Mouse (Mus musculus) myocyte (in vitro differentiated cells): Measurements from ENCODE around the gene Icam2.

Experiments
- CEBPB ChIP-seq: IDR thresholded peaks from 2 replicates; pipeline ENCODE4 v1.6.1; 2011; ENCODE audit warnings: mild to moderate bottlenecking, moderate library complexity; ENCODE audit not compliant: poor library complexity, insufficient read depth, severe bottlenecking
- E2F4 ChIP-seq: IDR thresholded peaks from one replicate; pipeline ENCODE4 v1.6.1; 2011; ENCODE audit warnings: mild to moderate bottlenecking, control low read depth, moderate library complexity; ENCODE audit not compliant: insufficient read depth
- MAX ChIP-seq: IDR thresholded peaks from one replicate; pipeline ENCODE4 v1.6.1; 2011; ENCODE audit warnings: low read depth, mild to moderate bottlenecking, control low read depth
- MYOD1 ChIP-seq, 3 experiments: IDR thresholded peaks; one replicate each; pipeline ENCODE4 v1.6.1; 2011; ENCODE audit warnings: control low read depth in 2 of 3, low read depth in 2 of 3, mild to moderate bottlenecking in 2 of 3, moderate library complexity in 1 of 3; ENCODE audit not compliant: insufficient read length in 2 of 3, control insufficient read depth in 1 of 3
- MYOG ChIP-seq, 3 experiments: IDR thresholded peaks; one replicate each; pipeline ENCODE4 v1.6.1; 2011; ENCODE audit warnings: control low read depth in 2 of 3, low read depth in 2 of 3, mild to moderate bottlenecking in 2 of 3; ENCODE audit not compliant: insufficient read length in 2 of 3, control insufficient read depth in 1 of 3, insufficient read depth in 1 of 3
- POLR2A ChIP-seq: IDR thresholded peaks from one replicate; pipeline ENCODE4 v1.6.1; 2011; ENCODE audit warnings: low read depth, mild to moderate bottlenecking, control low read depth, moderate library complexity; ENCODE audit not compliant: insufficient read length
- POLR2AphosphoS2 ChIP-seq: IDR thresholded peaks from one replicate; pipeline ENCODE4 v1.6.1; 2011; ENCODE audit warnings: low read depth, control low read depth; ENCODE audit not compliant: insufficient read length
- REST ChIP-seq: IDR thresholded peaks from one replicate; pipeline ENCODE4 v1.6.1; 2011; ENCODE audit warnings: mild to moderate bottlenecking, control low read depth, moderate library complexity; ENCODE audit not compliant: insufficient read depth, insufficient read length
- TCF12 ChIP-seq: IDR thresholded peaks from one replicate; pipeline ENCODE4 v1.6.1; 2011; ENCODE audit warnings: mild to moderate bottlenecking, control low read depth; ENCODE audit not compliant: poor library complexity, insufficient read depth, severe bottlenecking
- TCF3 ChIP-seq: IDR thresholded peaks from one replicate; pipeline ENCODE4 v1.6.1; 2011; ENCODE audit warnings: low read depth, control low read depth; ENCODE audit not compliant: insufficient read length
- USF1 ChIP-seq: IDR thresholded peaks from one replicate; pipeline ENCODE4 v1.6.1; 2011; ENCODE audit warnings: low read depth, mild to moderate bottlenecking, control low read depth, moderate library complexity

DNA sequence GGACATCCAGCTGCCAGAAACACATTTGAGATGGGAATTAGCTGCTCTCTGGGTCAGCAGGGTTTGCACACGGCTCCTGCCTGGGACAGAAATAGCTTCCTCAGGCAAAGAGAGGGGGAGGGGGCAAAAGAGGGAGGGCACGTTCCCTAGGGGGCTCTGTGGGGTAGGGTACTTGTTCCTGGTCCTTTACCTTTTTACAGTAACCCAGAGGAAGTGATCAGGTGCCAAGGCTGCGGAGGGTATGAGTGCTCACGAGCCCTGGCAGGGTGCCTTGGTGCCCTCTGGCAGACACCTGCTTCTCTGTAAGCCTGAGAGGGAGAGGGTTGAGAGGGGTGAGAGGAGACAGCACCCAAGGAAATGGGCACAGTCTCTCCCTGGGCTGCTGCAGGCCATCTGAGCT, 55.4 kb downstream of the Icam2 start:
- no peak for TF ChIP-seq POLR2A
- TF ChIP-seq TCF3: no peak
- TF ChIP-seq E2F4: no peak
- no peak for TF ChIP-seq TCF12
- peak in 1 of 3 experiments; percentile 75 for TF ChIP-seq MYOD1 (IDR thresholded peaks at IDR 0.05; ENCODE audit: control insufficient read depth in 1 of 3, insufficient read length in 2 of 3, low read depth in 2 of 3)
- TF ChIP-seq CEBPB: no peak
- TF ChIP-seq USF1: no peak
- TF ChIP-seq MYOG (IDR thresholded peaks at IDR 0.05; ENCODE audit: control insufficient read depth in 1 of 3, insufficient read depth in 1 of 3, insufficient read length in 2 of 3, low read depth in 2 of 3): peak in 1 of 3 experiments; percentile 37
- no peak for TF ChIP-seq MAX
- no peak for TF ChIP-seq REST
- TF ChIP-seq POLR2AphosphoS2: no peak
